Mouse (Mus musculus) kidney, postnatal 0 days (tissue): ENCODE measurements at regions not wholly inside any gene's neighbourhood (a gene's known extent, or its start where the extent isn't known, plus 50 kb on each side); places are given as distances from the start of the nearest gene placed in this dataset.
A peak's percentile ranks its signal among the peaks of the same experiment; 100 is the strongest.

ENCODE experiments used
- ATAC-seq: fragments of 200-750 bp; cut with Nextera tagmentation; replicated peaks from 2 replicates; pipeline ENCODE4 v1.8.0; 2017; ENCODE audit warnings: low read depth, moderate number of reproducible peaks, moderate TSS enrichment, moderate library complexity; ENCODE audit not compliant: low FRiP score
- DNase-seq: peaks from one replicate; pipeline ENCODE4 v3.0.0-alpha.2; 2016; ENCODE audit warnings: low spot score
- H3K27ac ChIP-seq: fragments of 300-500 bp; sonication (generic); 2 replicates; pipeline ENCODE4 v1.5.1; 2014; ENCODE audit warnings: mild to moderate bottlenecking
- H3K27me3 ChIP-seq: fragments of 300-500 bp; sonication (generic); 2 replicates; pipeline ENCODE4 v1.6.1; 2014; ENCODE audit warnings: low read length, mixed read lengths; ENCODE audit not compliant: insufficient read depth
- H3K36me3 ChIP-seq: fragments of 300-500 bp; sonication (generic); 2 replicates; pipeline ENCODE4 v1.6.1; 2014; ENCODE audit warnings: low read length, mixed read lengths; ENCODE audit not compliant: insufficient read depth
- H3K4me1 ChIP-seq: fragments of 300-500 bp; sonication (generic); replicated peaks from 2 replicates; pipeline ENCODE4 v1.6.1; 2014; ENCODE audit warnings: antibody characterized with exemption, low read length, mixed read lengths; ENCODE audit not compliant: insufficient read depth
- H3K4me2 ChIP-seq: fragments of 300-500 bp; sonication (generic); 2 replicates; pipeline ENCODE4 v1.6.1; 2014; ENCODE audit warnings: mild to moderate bottlenecking, low read length, moderate library complexity, mixed read lengths
- H3K4me3 ChIP-seq: fragments of 300-500 bp; sonication (generic); replicated peaks from 2 replicates; pipeline ENCODE4 v1.5.1; 2014; ENCODE audit warnings: low read depth, low read length
- H3K9ac ChIP-seq: fragments of 300-500 bp; sonication (generic); 2 replicates; pipeline ENCODE4 v1.6.1; 2014; ENCODE audit warnings: low read depth, low read length
- H3K9me3 ChIP-seq: fragments of 300-500 bp; sonication (generic); replicated peaks from 2 replicates; pipeline ENCODE4 v1.6.1; 2016; ENCODE audit warnings: low read length, inconsistent platforms, mixed read lengths
- CTCF ChIP-seq: IDR thresholded peaks from 2 replicates; pipeline ENCODE4 v1.5.1; 2016; ENCODE audit warnings: antibody characterized with exemption, low read depth, mild to moderate bottlenecking, moderate library complexity
- WGBS: fragments of 180-500 bp; shearing (Covaris S2); extraction: QIAGEN DNeasy Blood & Tissue Kit; methylation state at CpG from one replicate; pipeline ENCODE4 v1.1.7; 2014; 5-methylcytosine and 5-hydroxymethylcytosine counted together

DNA sequence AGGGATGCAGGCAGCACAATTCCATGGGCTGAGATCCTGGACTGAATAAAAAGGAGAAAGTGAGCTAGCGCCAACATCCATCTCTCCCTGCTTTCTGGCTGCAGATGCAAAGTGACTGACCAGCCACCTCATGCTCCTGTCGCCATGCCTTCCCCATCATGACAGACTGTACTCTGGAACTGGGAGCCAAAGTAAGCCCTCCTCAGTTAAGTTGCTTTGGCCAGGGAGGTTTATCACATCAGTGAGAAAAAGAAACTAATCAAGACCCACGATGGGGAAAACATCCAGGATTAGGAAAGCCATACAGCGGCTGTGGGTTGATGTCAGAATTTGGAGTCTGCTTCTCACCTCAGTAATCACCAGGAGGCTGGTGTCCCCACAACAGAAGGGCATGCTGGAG lies 283.6 kb downstream of the Prdm2 start:
- no peak overlapping the region for H3K4me2 ChIP-seq
- H3K27ac ChIP-seq, result no peak overlapping the region
- H3K9ac ChIP-seq, result no peak overlapping the region
- no peak for DNase-seq
- 81% methylated on average over 4 of the region's 4 CpGs for WGBS
- no peaks in the 10 kb centered on the region for H3K9me3 ChIP-seq
- no peak for TF ChIP-seq CTCF
- H3K27me3 ChIP-seq, result no peaks in the 10 kb centered on the region
- H3K36me3 ChIP-seq, result no peaks in the 10 kb centered on the region
- H3K4me3 ChIP-seq, result no peak overlapping the region
- H3K4me1 ChIP-seq, result no peaks in the 10 kb centered on the region
- no peak for ATAC-seq

DNA sequence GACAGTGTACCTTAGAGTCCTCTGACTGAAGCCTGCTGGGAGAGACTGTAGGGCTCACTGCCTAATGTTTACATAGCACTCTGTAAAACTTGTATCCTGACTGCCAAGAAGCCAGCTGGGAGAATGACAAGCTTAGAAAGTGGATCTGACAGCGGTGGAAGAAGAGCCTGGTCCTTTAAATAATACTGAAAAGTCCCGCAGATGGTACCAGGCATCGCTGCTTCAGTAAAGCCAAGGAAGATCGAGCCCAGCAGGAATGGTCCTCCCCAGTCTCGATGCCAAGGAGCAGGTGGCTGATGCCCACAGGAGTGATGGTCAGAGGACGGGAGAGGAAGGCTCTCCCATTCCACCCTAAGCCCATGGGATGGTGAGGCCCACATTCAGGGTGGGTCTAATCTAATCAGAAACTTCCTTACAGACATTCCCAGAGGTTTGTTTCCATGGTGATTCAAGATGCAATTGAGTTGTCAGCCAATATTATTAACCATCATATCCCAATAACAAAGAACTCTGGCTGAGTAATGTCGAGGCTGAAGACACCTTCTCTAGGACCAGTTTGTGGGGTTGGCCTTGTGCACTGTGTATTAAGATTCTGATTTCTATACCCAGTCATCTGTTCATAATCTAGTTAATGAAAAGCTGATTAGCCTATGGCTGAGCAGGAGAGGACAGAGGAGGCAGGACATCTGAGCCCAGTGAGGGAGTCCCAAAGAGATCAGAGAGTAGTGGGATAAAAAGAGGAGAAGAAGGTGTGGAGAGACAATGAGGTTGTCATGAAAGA lies 285.3 kb downstream of the Prdm2 start:
- Histone ChIP-seq H3K4me3 (no peak overlapping the region), H3K4me1 (no peaks in the 10 kb centered on the region), H3K4me2 (no peak overlapping the region), H3K9me3 (no peaks in the 10 kb centered on the region), H3K9ac (no peak overlapping the region), H3K36me3 (no peaks in the 10 kb centered on the region), H3K27me3 (no peaks in the 10 kb centered on the region), H3K27ac (no peak overlapping the region)
- DNase-seq (no peak), ATAC-seq (no peak)
- WGBS, result 85% methylated on average over 7 of the region's 7 CpGs
- no peak for TF ChIP-seq CTCF

DNA sequence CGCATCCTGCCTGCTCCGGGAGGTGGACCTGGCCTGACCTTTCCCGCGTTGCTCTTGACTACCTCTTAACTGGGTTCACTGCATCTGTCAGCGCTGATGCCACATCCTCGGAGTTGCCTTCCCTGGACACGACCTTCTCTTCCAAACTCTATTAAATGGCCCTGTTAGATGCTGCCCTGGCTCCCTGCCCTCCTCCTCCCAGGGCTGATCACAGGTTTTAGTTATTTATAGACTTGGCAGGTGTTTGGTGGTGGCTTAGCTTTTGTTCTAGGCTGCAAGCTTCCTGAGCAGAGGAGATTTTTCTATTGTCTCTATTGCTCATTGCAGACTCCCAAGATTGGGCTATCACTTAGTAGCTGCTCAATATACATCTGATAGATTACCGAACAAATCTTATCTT lies 287.7 kb downstream of the Prdm2 start:
- WGBS, result 50% methylated on average over 8 of the region's 8 CpGs
- Histone ChIP-seq H3K36me3 (no peaks in the 10 kb centered on the region), H3K4me2 (no peak overlapping the region), H3K9me3 (no peaks in the 10 kb centered on the region), H3K27ac (no peak overlapping the region), H3K4me3 (no peak overlapping the region), H3K9ac (no peak overlapping the region), H3K4me1 (no peaks in the 10 kb centered on the region), H3K27me3 (no peaks in the 10 kb centered on the region)
- no peak for TF ChIP-seq CTCF
- ATAC-seq (no peak), DNase-seq (no peak)

DNA sequence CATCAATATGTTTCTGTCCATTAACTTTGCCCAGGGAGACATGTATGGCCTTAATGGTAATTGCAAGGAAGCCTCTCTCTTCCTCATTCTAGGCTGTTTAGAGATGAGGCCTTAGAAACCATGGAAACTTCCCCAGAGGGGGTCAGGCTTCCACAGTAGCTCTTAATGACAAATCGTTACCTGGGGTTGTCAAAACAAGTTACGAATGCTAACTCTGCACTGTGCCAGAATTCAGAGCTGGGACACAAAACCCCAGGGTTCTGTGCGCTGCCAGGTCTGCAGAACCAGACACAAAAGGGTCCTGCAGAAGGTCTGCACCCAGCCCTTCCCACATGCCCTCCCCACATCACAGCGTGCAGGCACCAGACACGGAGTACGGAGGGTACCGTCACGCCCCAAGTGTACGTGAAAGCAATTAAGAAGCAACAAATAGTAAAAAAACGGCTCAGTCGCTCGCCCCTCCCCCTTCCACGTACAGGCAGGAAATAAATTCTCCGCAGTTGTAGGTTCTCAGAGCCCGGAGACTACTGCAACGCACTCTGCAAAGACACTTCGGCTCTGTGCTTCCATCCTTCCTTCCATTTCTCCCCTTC lies 303.3 kb downstream of the Prdm2 start:
- ATAC-seq, result no peak
- 6% methylated on average over 17 of the region's 17 CpGs for WGBS
- TF ChIP-seq CTCF, result no peak
- Histone ChIP-seq H3K27ac (no peak overlapping the region), H3K9me3 (no peaks in the 10 kb centered on the region), H3K4me2 (peak overlapping the region; percentile 58), H3K36me3 (no peaks in the 10 kb centered on the region), H3K4me1 (peaks cover 7% of the 10 kb centered on the region; the same call in 1 of the 2 replicates), H3K27me3 (no peaks in the 10 kb centered on the region), H3K9ac (peak overlapping the region; percentile 36; the same call in 1 of the 2 replicates), H3K4me3 (peak overlapping the region; percentile 26)
- peak; percentile 54 for DNase-seq

DNA sequence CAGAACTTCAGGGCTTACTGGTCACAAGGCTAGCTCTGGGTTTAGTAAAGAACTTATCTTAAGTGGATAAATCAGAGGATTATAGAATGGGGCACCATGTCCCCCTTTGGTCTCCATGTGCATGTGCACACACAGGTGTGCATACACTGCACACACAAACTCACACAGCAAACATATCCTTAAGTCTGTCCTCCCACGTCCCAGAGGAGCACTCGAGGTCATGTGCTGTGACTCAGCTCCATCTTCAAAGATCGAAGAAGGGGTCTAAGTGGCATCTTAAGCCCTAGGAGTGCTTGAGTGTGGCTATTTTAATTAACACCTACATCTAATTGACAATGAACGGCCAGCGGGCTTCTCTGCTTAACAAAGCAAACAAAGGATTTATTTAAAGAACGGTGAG lies 304.0 kb downstream of the Prdm2 start:
- H3K4me3 ChIP-seq, result no peak overlapping the region
- H3K9me3 ChIP-seq, result no peaks in the 10 kb centered on the region
- no peak for TF ChIP-seq CTCF
- H3K27ac ChIP-seq, result no peak overlapping the region
- H3K9ac ChIP-seq, result no peak overlapping the region
- no peak overlapping the region for H3K4me2 ChIP-seq
- H3K4me1 ChIP-seq, result peaks cover 7% of the 10 kb centered on the region; the same call in 1 of the 2 replicates
- H3K27me3 ChIP-seq, result no peaks in the 10 kb centered on the region
- DNase-seq, result no peak
- ATAC-seq, result no peak
- 28% methylated on average over 6 of the region's 6 CpGs for WGBS
- no peaks in the 10 kb centered on the region for H3K36me3 ChIP-seq

DNA sequence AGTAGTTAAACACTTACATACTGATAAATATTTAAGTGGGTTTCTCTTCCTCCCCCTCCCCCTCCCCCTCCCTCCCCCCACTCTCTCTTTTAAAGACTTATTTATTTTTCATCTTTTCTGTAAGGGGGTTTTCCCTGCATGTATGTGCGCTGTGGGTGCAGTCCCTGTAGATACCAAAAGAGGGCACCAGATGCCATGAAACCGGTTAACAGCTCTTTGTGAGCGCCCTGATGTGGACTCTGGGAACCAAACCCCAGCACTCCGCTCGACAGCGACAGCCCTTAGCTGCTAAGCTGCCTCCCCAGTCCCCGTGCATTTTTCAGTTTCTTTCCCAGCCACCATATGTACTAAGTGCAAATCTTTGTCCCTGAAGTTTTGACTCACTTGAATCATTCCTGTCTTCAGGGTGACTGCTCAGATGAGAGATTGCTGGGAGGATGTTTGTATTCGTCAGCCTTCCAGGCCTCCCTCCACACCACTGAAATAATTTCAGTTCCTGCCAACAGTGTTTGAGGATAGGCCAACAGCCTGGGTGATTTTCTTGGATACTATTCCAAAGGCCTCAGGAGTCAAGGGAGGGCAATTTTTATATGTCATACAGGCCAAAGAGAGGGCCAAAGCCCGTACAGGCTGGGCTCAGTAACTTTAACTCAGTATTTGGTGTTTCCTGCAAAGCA lies 309.3 kb downstream of the Prdm2 start:
- Histone ChIP-seq H3K4me3 (no peak overlapping the region), H3K4me2 (no peak overlapping the region), H3K9me3 (no peaks in the 10 kb centered on the region), H3K27me3 (no peaks in the 10 kb centered on the region), H3K9ac (no peak overlapping the region), H3K36me3 (no peaks in the 10 kb centered on the region), H3K27ac (no peak overlapping the region), H3K4me1 (no peaks in the 10 kb centered on the region)
- DNase-seq (no peak), ATAC-seq (no peak)
- 59% methylated on average over 9 of the region's 9 CpGs for WGBS
- TF ChIP-seq CTCF, result 0 out of 2 replicates have a peak, but pooled peaks have one; percentile 26
